Mouse (Mus musculus): ENCODE data around the gene Nme3.

- no peak for TF ChIP-seq CTCF (IDR thresholded peaks at IDR 0.05; ENCODE audit: low read depth, low read length)
- peak; percentile 65; the same call in 1 of the 2 replicates for TF ChIP-seq POLR2A (IDR thresholded peaks at IDR 0.05; ENCODE audit: extremely low read depth, insufficient read depth, low read length)
These were observed 1.2 kb upstream of the Nme3 start, which contains the start of the genes Eme2 and Mrps34 for GRCm38 (mm10) chr17:24894995-24895547.

Measured in liver, adult 2 months (tissue).